Mouse (Mus musculus): ENCODE results near the gene Lingo2. TPM values are rescaled to one million over a fixed set of nuclear protein-coding genes. Genes with fewer than 3 reads are reported as not detected.

Lingo2 gene
- total and polyA plus RNA-seq, 3 experiments, result not detected

DNA sequence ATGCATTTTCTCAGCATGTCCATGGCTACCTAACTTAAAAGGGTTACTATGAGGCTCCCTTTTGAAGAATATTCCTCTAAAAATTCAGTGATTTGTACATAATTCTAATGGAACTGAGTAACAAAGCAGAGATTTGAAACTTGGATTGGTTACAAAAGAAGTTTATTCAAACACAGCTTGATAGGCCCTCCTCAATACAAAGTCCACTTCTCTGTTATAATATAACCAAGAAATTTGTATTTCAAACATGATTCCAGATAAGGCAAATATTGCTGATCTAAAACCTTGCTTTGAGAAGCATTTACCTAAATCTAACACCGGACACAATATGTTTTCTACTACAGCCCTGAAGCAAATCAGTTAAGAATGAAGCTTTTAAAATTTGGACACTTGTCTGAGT is 60.7 kb downstream of the Lingo2 start (continued):
- TF ChIP-seq UBTF (IDR thresholded peaks at IDR 0.05; ENCODE audit: borderline replicate concordance, insufficient read depth, low read depth, low read length), result no peak

DNA sequence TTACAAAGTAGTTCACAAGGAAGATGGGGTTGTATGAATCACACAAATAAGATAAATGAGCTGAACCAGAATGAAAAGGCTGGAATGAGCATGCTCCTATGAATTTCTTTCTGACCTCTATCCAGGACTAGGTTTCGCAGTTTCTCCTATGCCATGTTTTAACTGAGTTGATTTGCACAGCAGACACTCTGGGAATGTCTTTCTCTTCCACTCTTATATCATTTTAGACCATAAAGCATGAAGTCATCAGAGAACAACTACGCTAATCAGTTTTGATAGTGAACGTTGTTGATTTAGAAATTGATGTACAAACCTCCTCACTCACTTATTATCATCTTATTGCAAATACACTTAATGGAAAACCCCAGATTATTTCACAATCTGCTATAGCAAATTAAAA is 61.2 kb downstream of the Lingo2 start:
- Histone ChIP-seq H3K79me2 (ENCODE audit: control insufficient read depth, insufficient read depth, low read length, poor library complexity) (no peaks in the 10 kb centered on the region), H3K36me3 (ENCODE audit: control insufficient read depth in 1 of 2, insufficient read depth in 2 of 2, low read length in 2 of 2) (no peaks in the 10 kb centered on the region), H3K9me3 (replicated peaks; ENCODE audit: insufficient read depth, low read length) (no peaks in the 10 kb centered on the region), H3K9ac (ENCODE audit: control insufficient read depth, low read depth, low read length, poor library complexity, severe bottlenecking) (no peak overlapping the region), H3K4me3 (ENCODE audit: control insufficient read depth in 1 of 2, insufficient read depth in 1 of 2, low read depth in 2 of 2, low read length in 2 of 2) (no peak overlapping the region), H3K27me3 (ENCODE audit: control insufficient read depth in 1 of 2, insufficient read depth in 2 of 2, low read length in 2 of 2) (no peaks in the 10 kb centered on the region), H3K27ac (ENCODE audit: control insufficient read depth, low read depth, low read length) (no peak overlapping the region), H3K4me1 (ENCODE audit: control insufficient read depth in 1 of 2, insufficient read depth in 2 of 2, low read length in 2 of 2) (no peaks in the 10 kb centered on the region)
- no peak for DNase-seq (ENCODE audit: low read depth, low spot score)
- TF ChIP-seq ZKSCAN1 (IDR thresholded peaks at IDR 0.05; ENCODE audit: low read depth, low read length), result no peak
- TF ChIP-seq JUND (IDR thresholded peaks at IDR 0.05; ENCODE audit: low read depth, low read length), result no peak

DNA sequence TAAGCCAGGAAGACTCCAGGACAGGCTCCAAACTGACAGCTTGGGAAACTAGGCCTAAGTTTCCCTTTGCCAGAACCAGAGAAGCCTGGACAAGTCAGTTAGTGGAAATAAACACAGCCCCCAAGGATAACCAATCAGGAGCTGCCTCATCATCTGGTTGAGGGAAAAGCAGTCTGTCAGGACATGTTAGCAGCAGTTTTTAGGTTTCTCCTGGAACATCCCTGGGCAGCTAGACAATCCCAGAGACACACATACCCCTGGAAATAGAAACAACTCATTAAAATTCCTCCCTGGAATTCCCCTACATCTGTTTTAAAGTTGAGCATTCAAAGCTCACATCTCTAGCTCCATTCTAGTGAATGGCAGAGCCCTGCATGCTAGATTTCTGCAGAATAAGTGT is 76.8 kb downstream of the Lingo2 start:
- no peak for DNase-seq (ENCODE audit: low read depth, low spot score)
- Histone ChIP-seq H3K9me3 (replicated peaks; ENCODE audit: insufficient read depth, low read length) (no peaks in the 10 kb centered on the region), H3K79me2 (ENCODE audit: control insufficient read depth, insufficient read depth, low read length, poor library complexity) (no peaks in the 10 kb centered on the region), H3K4me3 (ENCODE audit: control insufficient read depth in 1 of 2, insufficient read depth in 1 of 2, low read depth in 2 of 2, low read length in 2 of 2) (no peak overlapping the region), H3K27ac (ENCODE audit: control insufficient read depth, low read depth, low read length) (no peak overlapping the region), H3K4me1 (ENCODE audit: control insufficient read depth in 1 of 2, insufficient read depth in 2 of 2, low read length in 2 of 2) (no peaks in the 10 kb centered on the region), H3K27me3 (ENCODE audit: control insufficient read depth in 1 of 2, insufficient read depth in 2 of 2, low read length in 2 of 2) (no peaks in the 10 kb centered on the region), H3K9ac (ENCODE audit: control insufficient read depth, low read depth, low read length, poor library complexity, severe bottlenecking) (no peak overlapping the region), H3K36me3 (ENCODE audit: control insufficient read depth in 1 of 2, insufficient read depth in 2 of 2, low read length in 2 of 2) (no peaks in the 10 kb centered on the region)
- TF ChIP-seq CTCF (IDR thresholded peaks at IDR 0.05 in 2 of 3, conservative IDR thresholded peaks at IDR 0.05 in 1 of 3; ENCODE audit: control insufficient read depth in 1 of 3, insufficient read depth in 1 of 3, low read depth in 2 of 3, low read length in 3 of 3, poor library complexity in 1 of 3, severe bottlenecking in 1 of 3), result no peak
- TF ChIP-seq GABPA (IDR thresholded peaks at IDR 0.05; ENCODE audit: low read depth, low read length), result no peak
- no peak for TF ChIP-seq USF2 (IDR thresholded peaks at IDR 0.05; ENCODE audit: borderline replicate concordance in 1 of 2, insufficient read depth in 1 of 2, low read depth in 1 of 2, low read length in 2 of 2)
- no peak for TF ChIP-seq MAFK (IDR thresholded peaks at IDR 0.05; ENCODE audit: borderline replicate concordance, low read depth, low read length)
- TF ChIP-seq ZNF384 (IDR thresholded peaks at IDR 0.05; ENCODE audit: low read depth, low read length), result no peak
- no peak for TF ChIP-seq MAX (IDR thresholded peaks at IDR 0.05; ENCODE audit: low read length)
- no peak for TF ChIP-seq POLR2AphosphoS5 (IDR thresholded peaks at IDR 0.05; ENCODE audit: borderline replicate concordance, low read depth, low read length)
- TF ChIP-seq UBTF (IDR thresholded peaks at IDR 0.05; ENCODE audit: borderline replicate concordance, insufficient read depth, low read depth, low read length), result no peak

DNA sequence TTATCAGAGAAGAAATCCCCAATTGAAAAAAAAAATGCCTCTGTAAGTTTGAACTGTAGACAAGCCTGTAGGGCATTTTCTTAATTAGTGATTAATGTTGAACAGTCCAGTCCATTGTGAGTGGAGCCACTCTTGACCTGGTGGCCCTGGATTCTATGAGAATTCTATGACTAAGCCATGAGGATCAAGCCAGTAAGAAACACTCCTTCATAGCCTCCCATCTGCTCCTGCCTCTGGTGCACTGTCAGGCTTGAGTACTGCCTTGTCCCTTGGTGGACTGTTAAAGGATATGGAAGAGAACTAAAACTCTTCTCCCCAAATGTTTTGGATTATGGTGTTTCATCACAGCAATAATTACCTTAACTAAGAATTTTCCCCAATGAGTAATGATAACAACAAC is 126.6 kb downstream of the Lingo2 start:
- H3K4me1 ChIP-seq (ENCODE audit: control insufficient read depth in 1 of 2, insufficient read depth in 2 of 2, low read length in 2 of 2), result no peaks in the 10 kb centered on the region
- H3K36me3 ChIP-seq (ENCODE audit: control insufficient read depth in 1 of 2, insufficient read depth in 2 of 2, low read length in 2 of 2), result no peaks in the 10 kb centered on the region
- DNase-seq (ENCODE audit: low read depth, low spot score), result no peak
- no peaks in the 10 kb centered on the region for H3K79me2 ChIP-seq (ENCODE audit: control insufficient read depth, insufficient read depth, low read length, poor library complexity)
- no peaks in the 10 kb centered on the region for H3K9me3 ChIP-seq (replicated peaks; ENCODE audit: insufficient read depth, low read length)
- TF ChIP-seq POLR2AphosphoS2 (IDR thresholded peaks at IDR 0.05; ENCODE audit: low read length) (no peak), SIN3A (IDR thresholded peaks at IDR 0.05; ENCODE audit: low read length) (no peak), TBP (IDR thresholded peaks at IDR 0.05; ENCODE audit: low read depth, low read length) (no peak), ZC3H11A (IDR thresholded peaks at IDR 0.05; ENCODE audit: low read depth, low read length) (no peak), RCOR1 (IDR thresholded peaks at IDR 0.05; ENCODE audit: low read depth, low read length) (no peak), MAX (IDR thresholded peaks at IDR 0.05; ENCODE audit: low read length) (no peak), NELFE (IDR thresholded peaks at IDR 0.05; ENCODE audit: low read depth, low read length) (no peak), MYB (IDR thresholded peaks at IDR 0.05; ENCODE audit: low read depth, low read length) (no peak), CTCF (IDR thresholded peaks at IDR 0.05 in 2 of 3, conservative IDR thresholded peaks at IDR 0.05 in 1 of 3; ENCODE audit: control insufficient read depth in 1 of 3, insufficient read depth in 1 of 3, low read depth in 2 of 3, low read length in 3 of 3, poor library complexity in 1 of 3, severe bottlenecking in 1 of 3) (no peak), MXI1 (IDR thresholded peaks at IDR 0.05; ENCODE audit: low read depth, low read length) (no peak), GABPA (IDR thresholded peaks at IDR 0.05; ENCODE audit: low read depth, low read length) (no peak), RAD21 (IDR thresholded peaks at IDR 0.05; ENCODE audit: low read depth, low read length) (no peak), ETS1 (IDR thresholded peaks at IDR 0.05; ENCODE audit: low read depth, low read length) (no peak), NRF1 (IDR thresholded peaks at IDR 0.05; ENCODE audit: insufficient read depth, low read depth, low read length, poor library complexity, severe bottlenecking) (no peak), MAZ (IDR thresholded peaks at IDR 0.05; ENCODE audit: low read depth, low read length) (no peak), HCFC1 (IDR thresholded peaks at IDR 0.05; ENCODE audit: low read depth, low read length) (no peak)
- no peaks in the 10 kb centered on the region for H3K27me3 ChIP-seq (ENCODE audit: control insufficient read depth in 1 of 2, insufficient read depth in 2 of 2, low read length in 2 of 2)
- no peak overlapping the region for H3K4me3 ChIP-seq (ENCODE audit: control insufficient read depth in 1 of 2, insufficient read depth in 1 of 2, low read depth in 2 of 2, low read length in 2 of 2)
- no peak overlapping the region for H3K27ac ChIP-seq (ENCODE audit: control insufficient read depth, low read depth, low read length)
- H3K9ac ChIP-seq (ENCODE audit: control insufficient read depth, low read depth, low read length, poor library complexity, severe bottlenecking), result no peak overlapping the region

Data from MEL (cell line).